Mouse (Mus musculus): ENCODE results near the gene 6430531B16Rik. TPM values are rescaled to one million over a fixed set of nuclear protein-coding genes. Genes with fewer than 3 reads are reported as not detected.

Gene 6430531B16Rik
- polyA plus RNA-seq, 1 experiment from 2014 or later, result 0.31 TPM

- H3K36me3 ChIP-seq, result peaks cover 25% of the 10 kb centered on the region
- H3K27me3 ChIP-seq, result no peaks in the 10 kb centered on the region
- no peak overlapping the region for H3K9ac ChIP-seq (replicated peaks)
- no peak overlapping the region for H3K27ac ChIP-seq
- WGBS, result 72% methylated on average over 8 of the region's 8 CpGs
- H3K9me3 ChIP-seq, result no peaks in the 10 kb centered on the region
- H3K4me1 ChIP-seq (replicated peaks), result no peaks in the 10 kb centered on the region
- H3K4me3 ChIP-seq (replicated peaks), result no peak overlapping the region
- no peak for ATAC-seq (ENCODE audit: insufficient number of reproducible peaks, insufficient read depth, low FRiP score, low TSS enrichment, low read depth)
- H3K4me2 ChIP-seq, result no peak overlapping the region
These were observed 12.4 kb upstream of the 6430531B16Rik start for GRCm38 (mm10) chr7:139990864-139991394.

DNA sequence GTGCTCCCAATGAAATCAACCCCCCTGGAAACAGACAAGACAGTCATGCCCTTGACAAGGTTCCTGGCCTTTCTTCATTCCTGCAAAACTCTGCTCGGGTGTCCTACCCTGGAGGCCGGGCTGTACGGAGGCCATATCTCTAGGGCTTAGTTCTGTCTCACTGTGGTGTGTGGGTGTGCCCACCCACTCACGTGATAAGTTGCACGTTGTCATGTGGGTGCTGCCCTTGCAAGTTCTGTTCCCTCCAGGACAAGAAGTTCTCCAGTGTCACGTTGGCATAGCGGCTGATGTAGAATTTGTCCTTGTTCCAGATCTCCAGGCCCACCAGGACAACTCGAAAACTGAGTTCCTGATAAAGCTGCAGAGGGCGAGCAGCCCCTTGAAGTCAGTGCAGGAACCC is 9.7 kb upstream of the 6430531B16Rik start:
- H3K9me3 ChIP-seq, result no peaks in the 10 kb centered on the region

GRCm38 (mm10) chr7:139984505-139984904 is 6.0 kb upstream of the 6430531B16Rik start:
- Histone ChIP-seq H3K27me3 (no peaks in the 10 kb centered on the region), H3K4me1 (replicated peaks) (no peaks in the 10 kb centered on the region), H3K36me3 (0 out of 2 replicates have a peak, but pooled peaks cover 3% of the 10 kb centered on the region), H3K9me3 (no peaks in the 10 kb centered on the region), H3K4me2 (no peak overlapping the region), H3K4me3 (replicated peaks) (no peak overlapping the region), H3K27ac (no peak overlapping the region), H3K9ac (replicated peaks) (no peak overlapping the region)
- 92% methylated on average over 11 of the region's 11 CpGs for WGBS
- no peak for ATAC-seq (ENCODE audit: insufficient number of reproducible peaks, insufficient read depth, low FRiP score, low TSS enrichment, low read depth)

More for the DNA sequence above, 9.7 kb upstream of the 6430531B16Rik start:
- Histone ChIP-seq H3K4me1 (replicated peaks) (no peaks in the 10 kb centered on the region), H3K4me3 (replicated peaks) (no peak overlapping the region), H3K9ac (replicated peaks) (no peak overlapping the region), H3K27me3 (no peaks in the 10 kb centered on the region), H3K36me3 (0 out of 2 replicates have a peak, but pooled peaks cover 3% of the 10 kb centered on the region), H3K27ac (no peak overlapping the region), H3K4me2 (no peak overlapping the region)
- WGBS, result 90% methylated on average over 9 of the region's 9 CpGs
- ATAC-seq (ENCODE audit: insufficient number of reproducible peaks, insufficient read depth, low FRiP score, low TSS enrichment, low read depth), result no peak

DNA sequence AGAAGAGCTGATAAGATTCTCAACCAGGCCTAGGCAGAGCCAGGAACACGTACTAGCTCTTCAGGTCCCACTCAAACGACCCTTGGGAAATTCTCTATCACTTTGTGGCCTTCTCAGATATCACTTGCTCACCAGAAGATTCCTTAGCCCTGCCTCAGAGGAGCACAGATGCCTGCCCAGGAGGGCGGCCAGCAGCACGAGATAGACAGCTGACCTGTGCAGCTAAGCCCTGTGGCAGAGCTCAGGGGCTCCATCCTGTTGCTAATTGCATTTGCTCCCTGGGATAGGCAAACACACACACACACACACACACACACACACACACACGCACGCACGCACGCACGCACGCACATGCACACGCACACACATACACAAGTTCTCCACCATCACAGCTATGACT is 3.5 kb upstream of the 6430531B16Rik start:
- ATAC-seq (ENCODE audit: insufficient number of reproducible peaks, insufficient read depth, low FRiP score, low TSS enrichment, low read depth), result no peak
- H3K27ac ChIP-seq, result no peak overlapping the region
- H3K9ac ChIP-seq (replicated peaks), result no peak overlapping the region
- no peaks in the 10 kb centered on the region for H3K9me3 ChIP-seq
- H3K27me3 ChIP-seq, result no peaks in the 10 kb centered on the region
- H3K4me1 ChIP-seq (replicated peaks), result peaks cover 4% of the 10 kb centered on the region; the same call in 1 of the 2 replicates
- 87% methylated on average over 11 of the region's 11 CpGs for WGBS
- no peak overlapping the region for H3K4me2 ChIP-seq
- H3K36me3 ChIP-seq, result 0 out of 2 replicates have a peak, but pooled peaks cover 3% of the 10 kb centered on the region
- no peak overlapping the region for H3K4me3 ChIP-seq (replicated peaks)

GRCm38 (mm10) chr7:139980778-139981177 is 2.2 kb upstream of the 6430531B16Rik start:
- 48% methylated on average over 3 of the region's 3 CpGs for WGBS
- Histone ChIP-seq H3K4me2 (no peak overlapping the region), H3K36me3 (no peaks in the 10 kb centered on the region), H3K4me1 (replicated peaks) (peaks cover 4% of the 10 kb centered on the region; the same call in 1 of the 2 replicates), H3K27me3 (no peaks in the 10 kb centered on the region), H3K9ac (replicated peaks) (no peak overlapping the region), H3K9me3 (no peaks in the 10 kb centered on the region), H3K27ac (no peak overlapping the region), H3K4me3 (replicated peaks) (no peak overlapping the region)
- no peak for ATAC-seq (ENCODE audit: insufficient number of reproducible peaks, insufficient read depth, low FRiP score, low TSS enrichment, low read depth)

- peak overlapping the region; percentile 49 for H3K4me3 ChIP-seq (replicated peaks)
- peak overlapping the region; percentile 64 for H3K4me2 ChIP-seq
- peak; percentile 54; the same call in 1 of the 2 replicates for ATAC-seq (ENCODE audit: insufficient number of reproducible peaks, insufficient read depth, low FRiP score, low TSS enrichment, low read depth)
- no peaks in the 10 kb centered on the region for H3K27me3 ChIP-seq
- H3K36me3 ChIP-seq, result no peaks in the 10 kb centered on the region
- 47% methylated on average over 13 of the region's 13 CpGs for WGBS
- H3K27ac ChIP-seq, result no peak overlapping the region
- peaks cover 4% of the 10 kb centered on the region; the same call in 1 of the 2 replicates for H3K4me1 ChIP-seq (replicated peaks)
- H3K9me3 ChIP-seq, result no peaks in the 10 kb centered on the region
- peak overlapping the region; percentile 44; the same call in 1 of the 2 replicates for H3K9ac ChIP-seq (replicated peaks)
These were observed 610 bp upstream of the 6430531B16Rik start for GRCm38 (mm10) chr7:139979011-139979719.

- Histone ChIP-seq H3K4me1 (replicated peaks) (peaks cover 4% of the 10 kb centered on the region; the same call in 1 of the 2 replicates), H3K27me3 (no peaks in the 10 kb centered on the region), H3K4me2 (no peak overlapping the region), H3K9me3 (no peaks in the 10 kb centered on the region), H3K4me3 (replicated peaks) (no peak overlapping the region), H3K27ac (no peak overlapping the region), H3K36me3 (no peaks in the 10 kb centered on the region), H3K9ac (replicated peaks) (no peak overlapping the region)
- ATAC-seq (ENCODE audit: insufficient number of reproducible peaks, insufficient read depth, low FRiP score, low TSS enrichment, low read depth), result no peak
- 49% methylated on average over 5 of the region's 5 CpGs for WGBS
These were observed 3.1 kb downstream of the 6430531B16Rik start for GRCm38 (mm10) chr7:139975471-139975870.

GRCm38 (mm10) chr7:139974307-139974706 is 4.2 kb downstream of the 6430531B16Rik start:
- Histone ChIP-seq H3K4me2 (no peak overlapping the region), H3K27me3 (no peaks in the 10 kb centered on the region), H3K27ac (no peak overlapping the region), H3K4me1 (replicated peaks) (peaks cover 4% of the 10 kb centered on the region; the same call in 1 of the 2 replicates), H3K9ac (replicated peaks) (no peak overlapping the region), H3K36me3 (no peaks in the 10 kb centered on the region), H3K4me3 (replicated peaks) (no peak overlapping the region), H3K9me3 (no peaks in the 10 kb centered on the region)
- 89% methylated on average over 10 of the region's 10 CpGs for WGBS
- no peak for ATAC-seq (ENCODE audit: insufficient number of reproducible peaks, insufficient read depth, low FRiP score, low TSS enrichment, low read depth)

GRCm38 (mm10) chr7:139972923-139973331 is 5.6 kb downstream of the 6430531B16Rik start:
- no peak overlapping the region for H3K4me3 ChIP-seq (replicated peaks)
- H3K9me3 ChIP-seq, result no peaks in the 10 kb centered on the region
- H3K36me3 ChIP-seq, result no peaks in the 10 kb centered on the region
- no peak overlapping the region for H3K4me2 ChIP-seq
- H3K9ac ChIP-seq (replicated peaks), result no peak overlapping the region
- H3K27me3 ChIP-seq, result 0 out of 2 replicates have a peak, but pooled peaks cover 3% of the 10 kb centered on the region
- no peak for ATAC-seq (ENCODE audit: insufficient number of reproducible peaks, insufficient read depth, low FRiP score, low TSS enrichment, low read depth)
- H3K4me1 ChIP-seq (replicated peaks), result no peaks in the 10 kb centered on the region; the same call in 1 of the 2 replicates
- no peak overlapping the region for H3K27ac ChIP-seq

DNA sequence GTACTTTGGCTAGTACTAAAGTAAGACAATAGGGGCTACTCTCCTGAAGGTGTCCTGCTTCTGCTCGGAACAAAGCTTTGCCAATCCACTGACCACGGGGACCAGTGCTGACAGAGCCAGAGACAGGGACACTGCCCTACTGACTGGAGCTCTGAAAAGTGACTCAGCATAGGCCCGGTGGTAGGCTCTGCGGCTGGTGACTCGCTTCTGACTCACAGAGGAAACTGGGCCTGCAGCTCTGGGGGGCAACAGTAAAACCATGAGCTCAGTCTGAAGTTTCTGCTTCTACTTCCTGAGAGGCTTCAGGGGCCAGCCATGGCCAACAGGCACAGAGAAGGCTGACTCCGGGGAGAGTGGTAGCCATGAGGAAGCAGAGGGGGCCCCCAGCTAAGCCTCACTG is 7.1 kb downstream of the 6430531B16Rik start:
- no peak; the same call in 1 of the 2 replicates for ATAC-seq (ENCODE audit: insufficient number of reproducible peaks, insufficient read depth, low FRiP score, low TSS enrichment, low read depth)
- H3K27me3 ChIP-seq, result 0 out of 2 replicates have a peak, but pooled peaks cover 3% of the 10 kb centered on the region

DNA sequence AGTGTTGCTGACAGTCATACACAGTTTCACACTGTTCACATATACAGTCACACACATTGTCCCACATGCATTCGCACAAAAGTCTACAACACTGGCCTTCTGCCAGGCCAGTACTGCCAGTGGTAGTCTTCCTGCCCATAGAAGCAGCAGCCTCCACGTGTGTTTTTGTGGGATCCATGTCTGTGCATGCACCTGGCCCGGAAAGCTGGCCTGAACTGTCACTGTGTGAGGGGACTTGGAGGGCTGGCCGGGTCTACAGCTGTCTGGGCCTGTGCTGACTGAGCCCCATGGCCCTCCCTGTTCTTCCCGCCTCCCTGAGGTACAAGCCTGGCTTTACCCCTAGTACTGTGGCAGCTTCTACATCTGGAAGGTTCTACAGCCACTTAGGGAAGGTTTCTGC is 7.6 kb downstream of the 6430531B16Rik start:
- Histone ChIP-seq H3K27me3 (0 out of 2 replicates have a peak, but pooled peaks cover 3% of the 10 kb centered on the region), H3K4me2 (no peak overlapping the region), H3K36me3 (no peaks in the 10 kb centered on the region), H3K27ac (no peak overlapping the region), H3K9me3 (no peaks in the 10 kb centered on the region), H3K4me1 (replicated peaks) (peaks cover 4% of the 10 kb centered on the region; the same call in 1 of the 2 replicates), H3K9ac (replicated peaks) (no peak overlapping the region), H3K4me3 (replicated peaks) (no peak overlapping the region)
- no peak; the same call in 1 of the 2 replicates for ATAC-seq (ENCODE audit: insufficient number of reproducible peaks, insufficient read depth, low FRiP score, low TSS enrichment, low read depth)
- whole genome bisulfite sequencing, result 78% methylated on average over 5 of the region's 5 CpGs

More for the DNA sequence above, 7.1 kb downstream of the 6430531B16Rik start:
- H3K9ac ChIP-seq (replicated peaks), result no peak overlapping the region
- WGBS, result 81% methylated on average over 6 of the region's 6 CpGs
- peaks cover 4% of the 10 kb centered on the region; the same call in 1 of the 2 replicates for H3K4me1 ChIP-seq (replicated peaks)
- no peak overlapping the region for H3K27ac ChIP-seq
- no peak overlapping the region for H3K4me2 ChIP-seq
- no peaks in the 10 kb centered on the region for H3K9me3 ChIP-seq
- no peaks in the 10 kb centered on the region for H3K36me3 ChIP-seq
- H3K4me3 ChIP-seq (replicated peaks), result no peak overlapping the region

Measured in limb, embryonic 12.5 days (tissue).